29 mouse cellular contexts compared by ENCODE assay signal in the genomic region with DNA sequence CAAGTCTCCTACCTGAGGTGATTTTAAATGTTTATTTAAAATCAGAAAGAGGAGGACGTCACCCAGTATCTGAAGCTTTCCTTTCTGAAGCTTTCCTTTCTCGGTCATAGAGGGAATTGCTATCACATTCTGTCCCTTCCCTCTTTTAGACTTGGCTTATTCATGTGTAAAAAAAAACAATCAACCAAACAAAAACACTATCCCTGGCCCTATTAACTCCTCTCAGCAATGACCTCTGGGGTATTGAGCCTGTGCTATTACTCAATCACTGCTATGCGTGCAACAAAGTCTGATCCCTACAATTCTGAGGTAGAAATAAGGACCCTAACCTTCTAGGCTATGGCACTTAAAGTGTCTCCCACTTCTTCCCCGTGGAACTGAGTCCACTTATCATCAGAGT.
"Had no signal": no experiment of that assay in that cellular context is flagged by ENCODE, and none has a peak within 500 bp of the region (broad histone marks: within the 10 kb centered on the region; RNA-seq: fewer than 3 reads in every experiment).

No protein-coding gene starts in this region.

- H3K9me3 ChIP-seq: heart, embryonic 12.5 days; heart, embryonic 13.5 days; heart, embryonic 15.5 days; hindbrain, embryonic 10.5 days; hindbrain, embryonic 12.5 days; hindbrain, embryonic 13.5 days; hindbrain, embryonic 15.5 days; intestine, embryonic 15.5 days; kidney, embryonic 15.5 days had no signal

- H3K4me1 ChIP-seq: heart, embryonic 12.5 days; heart, embryonic 13.5 days; heart, embryonic 15.5 days; hindbrain, embryonic 12.5 days; hindbrain, embryonic 13.5 days; hindbrain, embryonic 15.5 days; intestine, embryonic 15.5 days; kidney, embryonic 15.5 days had no signal

- DNase-seq: heart, postnatal 10 days; heart, postnatal 14 days; heart, postnatal 36 days; heart, postnatal 4 days; kidney, adult 11 months; kidney, adult 18-20 months; kidney, adult 2 months; kidney, adult 8-10 months; kidney, postnatal 10 days; kidney, postnatal 14 days; kidney, postnatal 25 days; kidney, postnatal 36 days; kidney, postnatal 4 days; layer of hippocampus, adult 9-11 months; layer of hippocampus, postnatal 36 days had no signal

- H3K4me3 ChIP-seq: heart, embryonic 12.5 days; heart, embryonic 13.5 days; heart, embryonic 15.5 days; hindbrain, embryonic 10.5 days; hindbrain, embryonic 12.5 days; hindbrain, embryonic 13.5 days; hindbrain, embryonic 15.5 days; intestine, embryonic 15.5 days; kidney, embryonic 15.5 days; layer of hippocampus, adult 2 months; left cerebral cortex, adult 2 months had no signal

- H3K9ac ChIP-seq: heart, embryonic 12.5 days; heart, embryonic 13.5 days; heart, embryonic 15.5 days; hindbrain, embryonic 12.5 days; hindbrain, embryonic 13.5 days; hindbrain, embryonic 14.5 days; hindbrain, embryonic 15.5 days; intestine, embryonic 15.5 days; kidney, embryonic 15.5 days had no signal

- H3K27ac ChIP-seq: heart, embryonic 13.5 days; heart, embryonic 15.5 days; hindbrain, embryonic 10.5 days; hindbrain, embryonic 12.5 days; hindbrain, embryonic 13.5 days; hindbrain, embryonic 14.5 days; hindbrain, embryonic 15.5 days; hindbrain, postnatal 0 days; intestine, embryonic 15.5 days; kidney, embryonic 15.5 days; kidney, postnatal 0 days; left cerebral cortex, adult 2 months had no signal

- H3K36me3 ChIP-seq: heart, embryonic 12.5 days; heart, embryonic 13.5 days; heart, embryonic 15.5 days; hindbrain, embryonic 10.5 days; hindbrain, embryonic 12.5 days; hindbrain, embryonic 13.5 days; hindbrain, embryonic 15.5 days; intestine, embryonic 15.5 days; kidney, embryonic 15.5 days had no signal
